Mouse (Mus musculus): ENCODE data around the gene Ptma. TPM values are rescaled to one million over a fixed set of nuclear protein-coding genes. Genes with fewer than 3 reads are reported as not detected.
"Not testable (repeated sequence)": the region's sequence is repeated elsewhere in the genome, so short reads cannot be mapped to it uniquely, and the experiment has no call there.

The Ptma gene
- polyA plus RNA-seq, 1 experiment from 2014 or later: 1,064 TPM

- Histone ChIP-seq H3K4me1 (ENCODE audit: control insufficient read depth, insufficient read depth, low read length) (peaks cover 37% of the 10 kb centered on the region), H3K4me3 (ENCODE audit: low read length) (no peak overlapping the region), H3K27ac (ENCODE audit: low read length) (no peak overlapping the region), H3K9ac (ENCODE audit: low read length) (no peak overlapping the region), H3K9me3 (replicated peaks; ENCODE audit: control insufficient read depth, low read length) (no peaks in the 10 kb centered on the region), H3K27me3 (ENCODE audit: control insufficient read depth, insufficient read depth, low read length) (no peaks in the 10 kb centered on the region), H3K36me3 (ENCODE audit: control insufficient read depth, insufficient read depth) (no peaks in the 10 kb centered on the region), H3K4me2 (ENCODE audit: low read depth, low read length) (no peak overlapping the region)
- no peak for ATAC-seq (replicated peaks; ENCODE audit: extremely low read depth, insufficient read depth, low FRiP score)
- WGBS: 82% methylated on average over 5 of the region's 5 CpGs
These were observed 18.7 kb upstream of the Ptma start for GRCm38 (mm10) chr1:86507866-86508265.

DNA sequence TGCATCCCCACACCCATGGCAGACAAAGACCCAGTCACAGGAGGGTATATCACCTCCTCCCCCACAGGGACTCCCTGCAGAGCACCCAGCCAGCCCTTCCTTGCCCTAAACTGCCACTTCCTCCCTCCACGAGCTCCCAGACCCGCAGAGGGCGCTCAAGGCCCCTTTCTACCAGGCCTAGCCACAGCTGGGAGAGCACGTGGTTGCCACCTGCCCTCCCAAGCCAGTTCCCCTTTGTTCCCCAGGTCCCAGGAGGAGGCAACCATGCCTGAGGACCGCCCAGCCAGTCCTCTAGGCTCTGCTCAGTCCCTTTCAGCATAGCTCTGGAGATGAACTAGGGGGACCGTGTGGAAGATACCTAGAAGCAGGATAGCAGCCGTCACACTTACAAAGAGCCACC, 17.1 kb upstream of the Ptma start:
- Histone ChIP-seq H3K4me1 (ENCODE audit: control insufficient read depth, insufficient read depth, low read length) (peaks cover 27% of the 10 kb centered on the region), H3K9me3 (replicated peaks; ENCODE audit: control insufficient read depth, low read length) (no peaks in the 10 kb centered on the region), H3K36me3 (ENCODE audit: control insufficient read depth, insufficient read depth) (no peaks in the 10 kb centered on the region), H3K27ac (ENCODE audit: low read length) (no peak overlapping the region; the same call in 1 of the 2 replicates), H3K27me3 (ENCODE audit: control insufficient read depth, insufficient read depth, low read length) (no peaks in the 10 kb centered on the region), H3K9ac (ENCODE audit: low read length) (peak overlapping the region; percentile 51), H3K4me2 (ENCODE audit: low read depth, low read length) (no peak overlapping the region), H3K4me3 (ENCODE audit: low read length) (no peak overlapping the region)
- ATAC-seq (replicated peaks; ENCODE audit: extremely low read depth, insufficient read depth, low FRiP score): peak; percentile 56; the same call in 1 of the 2 replicates
- WGBS: 14% methylated on average over 7 of the region's 7 CpGs

DNA sequence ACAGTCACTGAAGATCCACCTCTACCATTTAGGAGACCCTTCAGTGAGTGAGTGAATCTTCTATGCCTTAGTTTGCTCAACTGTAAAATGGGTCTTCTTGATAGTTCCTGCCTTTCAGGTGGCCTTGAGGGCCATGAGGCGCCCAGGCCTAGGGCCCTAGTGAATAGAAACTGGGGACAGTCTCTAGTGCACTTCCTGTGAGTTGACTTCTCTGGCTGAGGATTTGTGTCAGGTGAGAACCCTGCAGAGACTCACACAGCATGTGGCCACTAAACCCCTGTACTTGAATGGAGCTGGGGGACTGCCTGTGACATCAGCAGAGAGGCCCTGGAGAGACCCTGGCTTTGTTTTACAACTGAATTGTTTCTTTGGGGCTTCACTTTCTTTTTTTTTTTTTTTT, 16.3 kb upstream of the Ptma start:
- Histone ChIP-seq H3K27me3 (ENCODE audit: control insufficient read depth, insufficient read depth, low read length) (no peaks in the 10 kb centered on the region), H3K4me3 (ENCODE audit: low read length) (no peak overlapping the region), H3K4me2 (ENCODE audit: low read depth, low read length) (no peak overlapping the region), H3K36me3 (ENCODE audit: control insufficient read depth, insufficient read depth) (no peaks in the 10 kb centered on the region), H3K9me3 (replicated peaks; ENCODE audit: control insufficient read depth, low read length) (no peaks in the 10 kb centered on the region), H3K4me1 (ENCODE audit: control insufficient read depth, insufficient read depth, low read length) (peaks cover 19% of the 10 kb centered on the region), H3K27ac (ENCODE audit: low read length) (no peak overlapping the region), H3K9ac (ENCODE audit: low read length) (no peak overlapping the region)
- 96% methylated on average over 1 of the region's 1 CpGs for WGBS
- ATAC-seq (replicated peaks; ENCODE audit: extremely low read depth, insufficient read depth, low FRiP score): no peak

DNA sequence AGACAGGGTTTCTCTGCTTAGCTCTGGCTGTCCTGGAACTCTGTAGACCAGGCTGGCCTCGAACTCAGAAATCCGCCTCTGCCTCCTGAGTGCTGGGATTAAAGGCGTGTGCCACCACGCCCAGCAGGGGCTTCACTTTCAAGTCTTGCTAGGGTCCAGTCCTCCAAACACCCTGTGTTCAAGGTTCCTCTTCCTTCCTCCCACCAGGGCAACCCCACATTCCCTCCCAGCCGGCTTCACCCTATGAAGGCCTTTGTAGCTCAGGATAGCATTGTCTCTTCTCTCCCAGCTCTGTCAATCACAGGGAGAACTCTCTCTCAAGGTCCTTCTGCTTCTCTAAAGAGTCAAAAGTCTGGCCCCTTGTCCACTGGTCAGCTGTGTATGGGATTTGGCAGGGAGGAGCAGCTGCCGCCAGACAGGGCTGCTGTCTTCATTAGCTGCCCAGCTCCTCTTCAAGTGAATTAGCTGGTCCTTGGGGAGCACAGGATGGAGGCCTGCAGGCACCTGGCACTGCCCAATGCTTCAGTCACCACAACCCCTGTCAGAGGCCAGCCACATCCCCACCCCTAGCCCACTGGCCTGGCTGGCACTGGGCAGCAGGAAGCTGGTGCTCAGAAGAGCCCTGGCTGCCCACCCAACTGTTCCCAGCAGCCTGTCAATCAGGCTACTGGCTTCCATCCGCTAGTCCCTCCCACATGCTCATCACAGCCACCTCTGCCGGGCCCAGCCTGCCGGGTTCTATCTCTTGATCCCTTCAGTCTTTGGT, 15.7 kb upstream of the Ptma start:
- Histone ChIP-seq H3K4me2 (ENCODE audit: low read depth, low read length) (no peak overlapping the region), H3K36me3 (ENCODE audit: control insufficient read depth, insufficient read depth) (no peaks in the 10 kb centered on the region), H3K27me3 (ENCODE audit: control insufficient read depth, insufficient read depth, low read length) (no peaks in the 10 kb centered on the region), H3K4me1 (ENCODE audit: control insufficient read depth, insufficient read depth, low read length) (peaks cover 15% of the 10 kb centered on the region), H3K4me3 (ENCODE audit: low read length) (no peak overlapping the region), H3K9me3 (replicated peaks; ENCODE audit: control insufficient read depth, low read length) (no peaks in the 10 kb centered on the region), H3K27ac (ENCODE audit: low read length) (no peak overlapping the region), H3K9ac (ENCODE audit: low read length) (0 out of 2 replicates have a peak overlapping the region, but pooled peaks have one; percentile 17)
- 70% methylated on average over 9 of the region's 9 CpGs for WGBS
- no peak for ATAC-seq (replicated peaks; ENCODE audit: extremely low read depth, insufficient read depth, low FRiP score)

- H3K36me3 ChIP-seq (ENCODE audit: control insufficient read depth, insufficient read depth): no peaks in the 10 kb centered on the region
- ATAC-seq (replicated peaks; ENCODE audit: extremely low read depth, insufficient read depth, low FRiP score): no peak
- WGBS: 86% methylated on average over 4 of the region's 4 CpGs
These were observed 14.3 kb upstream of the Ptma start for GRCm38 (mm10) chr1:86512154-86512720.

GRCm38 (mm10) chr1:86513031-86513430, 13.5 kb upstream of the Ptma start:
- WGBS: 64% methylated on average over 1 of the region's 1 CpGs
- H3K4me1 ChIP-seq (ENCODE audit: control insufficient read depth, insufficient read depth, low read length); H3K9ac ChIP-seq (ENCODE audit: low read length); H3K27ac ChIP-seq (ENCODE audit: low read length); H3K36me3 ChIP-seq (ENCODE audit: control insufficient read depth, insufficient read depth); ATAC-seq (replicated peaks; ENCODE audit: extremely low read depth, insufficient read depth, low FRiP score); H3K4me3 ChIP-seq (ENCODE audit: low read length); H3K4me2 ChIP-seq (ENCODE audit: low read depth, low read length); H3K9me3 ChIP-seq (replicated peaks; ENCODE audit: control insufficient read depth, low read length); H3K27me3 ChIP-seq (ENCODE audit: control insufficient read depth, insufficient read depth, low read length): not testable (repeated sequence)

More at GRCm38 (mm10) chr1:86512154-86512720, 14.3 kb upstream of the Ptma start:
- H3K4me2 ChIP-seq (ENCODE audit: low read depth, low read length): no peak overlapping the region
- peaks cover 5% of the 10 kb centered on the region for H3K4me1 ChIP-seq (ENCODE audit: control insufficient read depth, insufficient read depth, low read length)
- H3K4me3 ChIP-seq (ENCODE audit: low read length): no peak overlapping the region
- no peak overlapping the region for H3K9ac ChIP-seq (ENCODE audit: low read length)
- no peaks in the 10 kb centered on the region for H3K27me3 ChIP-seq (ENCODE audit: control insufficient read depth, insufficient read depth, low read length)
- no peak overlapping the region for H3K27ac ChIP-seq (ENCODE audit: low read length)
- H3K9me3 ChIP-seq (replicated peaks; ENCODE audit: control insufficient read depth, low read length): no peaks in the 10 kb centered on the region

DNA sequence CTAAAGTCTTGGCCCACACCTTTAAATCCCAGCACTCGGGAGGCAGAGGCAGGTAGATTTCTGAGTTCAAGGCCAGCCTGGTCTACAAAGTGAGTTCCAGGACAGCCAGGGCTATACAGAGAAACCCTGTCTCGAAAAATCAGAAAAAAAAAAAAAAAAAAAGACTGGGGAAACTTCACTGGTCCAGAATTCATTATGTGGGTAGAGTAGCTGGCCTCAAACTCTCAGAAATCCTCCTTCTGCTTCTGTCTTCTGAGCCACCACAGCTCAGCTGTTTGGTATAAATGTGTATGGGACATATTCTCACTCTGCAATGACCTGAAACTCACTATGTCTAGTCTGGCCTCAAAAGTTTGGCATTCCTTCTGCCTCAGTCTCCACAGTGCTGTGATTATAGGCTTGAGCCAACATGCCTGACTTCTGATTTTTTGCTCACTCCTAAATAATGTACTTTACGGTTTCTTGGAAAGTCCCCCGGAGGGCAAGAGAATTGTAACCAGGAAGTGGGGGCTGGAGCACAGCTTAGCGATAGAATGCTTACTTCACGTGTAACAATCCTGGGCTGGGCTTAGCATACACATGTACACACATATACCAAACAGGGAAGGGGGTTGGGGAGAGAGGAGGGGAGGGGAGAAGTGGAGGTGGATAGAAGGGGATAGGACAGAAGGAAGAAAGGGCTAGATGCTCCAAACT, 10.7 kb upstream of the Ptma start:
- 60% methylated on average over 6 of the region's 6 CpGs for WGBS

GRCm38 (mm10) chr1:86517076-86517475, 9.4 kb upstream of the Ptma start:
- ATAC-seq (replicated peaks; ENCODE audit: extremely low read depth, insufficient read depth, low FRiP score): no peak
- no peaks in the 10 kb centered on the region for H3K27me3 ChIP-seq (ENCODE audit: control insufficient read depth, insufficient read depth, low read length)
- H3K4me3 ChIP-seq (ENCODE audit: low read length): no peak overlapping the region
- no peak overlapping the region for H3K27ac ChIP-seq (ENCODE audit: low read length)
- no peak overlapping the region for H3K9ac ChIP-seq (ENCODE audit: low read length)
- peaks cover 6% of the 10 kb centered on the region; the same call in 1 of the 2 replicates for H3K4me1 ChIP-seq (ENCODE audit: control insufficient read depth, insufficient read depth, low read length)
- no peaks in the 10 kb centered on the region for H3K36me3 ChIP-seq (ENCODE audit: control insufficient read depth, insufficient read depth)
- 74% methylated on average over 3 of the region's 3 CpGs for WGBS
- no peaks in the 10 kb centered on the region for H3K9me3 ChIP-seq (replicated peaks; ENCODE audit: control insufficient read depth, low read length)
- H3K4me2 ChIP-seq (ENCODE audit: low read depth, low read length): no peak overlapping the region

More for the DNA sequence above, 10.7 kb upstream of the Ptma start:
- Histone ChIP-seq H3K9me3 (replicated peaks; ENCODE audit: control insufficient read depth, low read length) (no peaks in the 10 kb centered on the region), H3K4me2 (ENCODE audit: low read depth, low read length) (no peak overlapping the region), H3K27ac (ENCODE audit: low read length) (no peak overlapping the region), H3K9ac (ENCODE audit: low read length) (no peak overlapping the region), H3K36me3 (ENCODE audit: control insufficient read depth, insufficient read depth) (no peaks in the 10 kb centered on the region), H3K27me3 (ENCODE audit: control insufficient read depth, insufficient read depth, low read length) (no peaks in the 10 kb centered on the region), H3K4me1 (ENCODE audit: control insufficient read depth, insufficient read depth, low read length) (no peaks in the 10 kb centered on the region), H3K4me3 (ENCODE audit: low read length) (no peak overlapping the region)
- no peak; the same call in 1 of the 2 replicates for ATAC-seq (replicated peaks; ENCODE audit: extremely low read depth, insufficient read depth, low FRiP score)

GRCm38 (mm10) chr1:86520361-86520760, 6.2 kb upstream of the Ptma start:
- H3K9me3 ChIP-seq (replicated peaks; ENCODE audit: control insufficient read depth, low read length): no peaks in the 10 kb centered on the region
- ATAC-seq (replicated peaks; ENCODE audit: extremely low read depth, insufficient read depth, low FRiP score): no peak

More at GRCm38 (mm10) chr1:86520361-86520760, 6.2 kb upstream of the Ptma start:
- Histone ChIP-seq H3K4me1 (ENCODE audit: control insufficient read depth, insufficient read depth, low read length) (peaks cover 20% of the 10 kb centered on the region), H3K36me3 (ENCODE audit: control insufficient read depth, insufficient read depth) (no peaks in the 10 kb centered on the region), H3K27ac (ENCODE audit: low read length) (no peak overlapping the region), H3K4me3 (ENCODE audit: low read length) (no peak overlapping the region), H3K9ac (ENCODE audit: low read length) (no peak overlapping the region), H3K4me2 (ENCODE audit: low read depth, low read length) (no peak overlapping the region), H3K27me3 (ENCODE audit: control insufficient read depth, insufficient read depth, low read length) (no peaks in the 10 kb centered on the region)
- WGBS: 33% methylated on average over 7 of the region's 7 CpGs
